Mouse (Mus musculus): ENCODE results near the gene Krt86. TPM values are rescaled to one million over a fixed set of nuclear protein-coding genes. Genes with fewer than 3 reads are reported as not detected.
"Not testable (repeated sequence)": the region's sequence is repeated elsewhere in the genome, so short reads cannot be mapped to it uniquely, and the experiment has no call there.

Krt86 gene
- total RNA-seq, 2 experiments from 2014 or later: not detected

DNA sequence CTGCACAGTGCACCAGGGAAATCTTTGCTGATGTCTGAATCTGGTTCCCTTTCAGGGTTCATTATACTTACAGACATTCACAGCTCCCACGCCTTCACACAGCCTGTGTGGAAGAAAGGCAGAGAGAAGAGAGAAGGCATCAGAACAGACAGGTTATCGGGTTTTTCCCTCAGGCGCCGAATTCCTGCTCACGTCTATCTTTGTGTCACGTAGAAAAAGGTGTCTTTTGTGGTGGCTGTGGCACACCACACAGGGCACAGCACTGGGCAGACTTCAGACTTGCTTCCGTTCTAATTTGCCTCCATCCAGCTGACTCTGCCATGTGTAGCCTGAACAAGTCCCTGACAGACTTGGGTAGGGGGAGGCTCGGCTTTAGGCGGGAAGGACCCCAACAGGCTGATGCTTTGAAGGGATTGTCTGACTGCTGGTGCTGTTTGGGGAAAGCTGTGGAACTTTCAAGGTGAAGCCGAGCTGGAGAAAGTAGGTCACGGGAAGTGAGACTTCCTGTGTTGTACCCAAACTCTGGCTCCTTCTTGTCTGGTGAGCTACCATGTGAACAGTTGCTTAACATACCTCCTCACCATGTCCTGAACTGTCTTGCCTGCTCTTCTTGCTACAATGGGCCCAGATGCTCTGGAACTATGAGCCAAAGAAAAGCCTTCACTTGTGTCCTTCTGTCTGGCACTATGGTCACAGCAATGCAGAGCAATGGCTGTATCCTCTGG lies 12.8 kb downstream of the Krt86 start:
- DNase-seq (ENCODE audit: low spot score in 2 of 2): peak; percentile 36 to 44
- intact Hi-C loops (cut with DNase I): no loop called here

DNA sequence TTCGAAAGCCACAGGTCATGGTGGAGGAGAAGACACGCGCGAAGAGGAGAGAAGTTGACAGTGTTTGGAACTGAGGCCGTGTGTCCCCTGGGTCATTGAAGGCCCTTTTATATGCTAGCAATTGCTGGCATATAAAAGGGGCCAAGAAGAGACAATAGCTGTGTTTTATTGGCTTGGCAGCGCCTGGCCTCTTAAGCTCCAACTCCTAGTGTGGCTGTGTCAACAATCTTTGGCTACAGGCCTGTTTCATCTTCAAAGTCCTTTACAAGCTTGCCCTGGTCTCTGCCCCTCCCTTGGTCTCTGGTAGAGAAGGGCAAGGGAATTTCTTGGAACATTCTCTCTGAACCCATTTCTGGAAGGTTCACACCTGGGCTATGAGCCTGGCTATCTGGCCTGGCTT lies 18.2 kb downstream of the Krt86 start, which contains the start of gene Krt83:
TSS of gene Krt83 (minus strand) at position 82 of the 400 bp plus-strand sequence.
- intact Hi-C loops (cut with DNase I): loop anchor here (10.0 kb wide), 1 partner anchor 147 kb away; no protein-coding TSS in a partner anchor
- DNase-seq (ENCODE audit: low spot score in 2 of 2): no peak

DNA sequence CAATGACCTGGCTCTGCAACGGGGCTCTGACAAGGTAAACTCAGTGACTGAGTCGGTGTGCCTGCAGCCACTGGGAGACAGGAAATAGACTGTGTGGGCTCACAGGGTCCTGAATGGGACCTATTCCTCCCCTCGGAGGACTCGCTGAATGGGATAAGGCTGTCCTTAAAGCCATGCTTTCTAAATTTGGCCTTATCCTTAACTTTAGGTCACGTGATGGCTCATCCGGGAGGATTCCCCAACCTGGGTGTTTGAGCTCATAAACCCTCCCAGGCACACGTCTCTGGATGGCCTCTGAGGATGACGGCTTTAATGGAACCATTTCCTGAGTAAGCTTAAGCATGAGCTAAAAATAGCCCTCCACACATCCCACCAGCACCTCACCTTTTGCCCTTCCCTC lies 19.4 kb downstream of the Krt86 start:
- DNase-seq (ENCODE audit: low spot score in 2 of 2): no peak
- intact Hi-C loops (cut with DNase I): loop anchor here (10.0 kb wide), 1 partner anchor 148 kb away; no protein-coding TSS in a partner anchor

DNA sequence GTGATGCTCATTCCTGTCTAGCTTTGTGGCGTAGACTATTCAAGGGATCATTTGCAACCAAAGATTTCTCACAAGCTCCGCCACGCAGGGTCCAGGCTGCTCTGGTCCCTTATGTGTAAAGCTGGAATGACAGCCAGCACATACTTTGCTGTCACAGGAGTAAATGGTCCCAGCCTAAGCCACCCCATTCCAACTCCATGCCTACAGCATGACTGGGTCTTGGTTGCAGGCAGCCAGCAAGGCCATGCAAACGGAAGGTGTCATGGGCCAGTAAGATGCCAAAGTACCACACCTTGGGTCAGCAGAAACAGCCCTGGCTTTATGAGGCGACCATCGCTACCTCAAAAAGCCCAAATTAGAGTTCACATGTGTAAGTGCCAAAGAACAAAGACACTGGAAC lies 20.4 kb downstream of the Krt86 start:
- no peak for DNase-seq (ENCODE audit: low spot score in 2 of 2)
- intact Hi-C loops (cut with DNase I): loop anchor here (10.0 kb wide), 1 partner anchor 149 kb away; no protein-coding TSS in a partner anchor

DNA sequence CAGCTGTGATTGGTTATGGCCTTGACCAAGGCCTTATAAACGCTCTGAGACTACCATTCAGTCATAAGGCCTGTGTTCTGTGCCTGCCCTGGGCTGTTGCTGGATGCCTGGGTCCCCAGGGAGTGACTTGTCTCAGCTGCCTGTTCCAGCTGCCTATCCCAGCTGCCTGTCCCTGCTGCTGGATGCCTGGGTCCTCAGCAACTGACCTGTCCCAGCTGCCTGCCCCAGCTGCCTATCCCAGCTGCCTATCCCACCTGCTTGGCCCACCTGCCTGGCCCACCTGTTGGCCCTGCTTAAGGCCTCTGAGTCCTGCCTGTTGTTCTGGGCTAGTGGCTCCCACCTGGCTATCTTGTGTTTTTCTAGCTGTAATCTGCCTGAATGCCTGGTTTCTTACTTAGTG lies 20.9 kb downstream of the Krt86 start:
- intact Hi-C loops (cut with DNase I): loop anchor here (10.0 kb wide), 1 partner anchor 149 kb away; no protein-coding TSS in a partner anchor
- no peak for DNase-seq (ENCODE audit: low spot score in 2 of 2)

DNA sequence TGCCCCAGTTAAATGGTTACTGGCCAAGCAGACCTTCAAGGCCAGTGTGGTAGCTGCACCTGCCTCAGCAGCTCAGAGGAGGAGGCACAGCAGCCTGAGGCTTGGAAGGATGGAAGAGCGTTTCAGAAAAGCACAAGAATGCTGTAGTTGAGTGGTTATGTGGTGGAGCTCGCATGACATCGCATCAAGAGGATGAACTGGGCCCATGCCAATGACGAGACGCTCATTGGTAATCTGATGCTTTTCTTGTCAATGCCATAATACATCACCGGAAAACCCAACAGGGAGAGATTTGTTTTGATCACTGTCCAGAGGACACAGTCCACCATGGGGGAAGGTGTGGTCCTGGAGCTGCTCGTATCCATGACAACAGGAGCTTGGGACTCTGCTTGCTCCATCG lies 22.0 kb downstream of the Krt86 start:
- no peak for DNase-seq (ENCODE audit: low spot score in 2 of 2)
- intact Hi-C loops (cut with DNase I): loop anchor here (10.0 kb wide), 1 partner anchor 150 kb away; no protein-coding TSS in a partner anchor

DNA sequence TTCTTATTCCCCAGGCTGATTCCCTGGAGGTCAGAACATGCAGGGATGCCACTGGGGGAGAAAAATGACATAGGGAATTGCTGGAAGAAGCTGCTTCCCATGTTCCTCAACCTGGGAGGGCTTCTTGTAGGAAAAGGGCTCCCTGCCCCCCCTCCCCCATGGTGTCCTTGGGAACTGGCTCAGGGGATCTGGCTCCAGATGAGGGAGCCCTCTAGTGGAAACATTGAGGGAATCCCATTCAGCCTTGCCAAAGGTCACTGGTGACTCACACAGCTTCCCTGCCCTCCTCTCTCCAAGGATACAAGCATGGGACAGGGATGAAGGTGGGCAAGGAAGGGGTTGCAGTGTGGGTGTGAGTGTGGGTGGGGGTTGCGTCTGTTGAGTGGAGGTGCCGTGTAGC lies 23.9 kb downstream of the Krt86 start:
- intact Hi-C loops (cut with DNase I): loop anchor here (10.0 kb wide), 1 partner anchor 152 kb away; no protein-coding TSS in a partner anchor
- no peak for DNase-seq (ENCODE audit: low spot score in 2 of 2)

DNA sequence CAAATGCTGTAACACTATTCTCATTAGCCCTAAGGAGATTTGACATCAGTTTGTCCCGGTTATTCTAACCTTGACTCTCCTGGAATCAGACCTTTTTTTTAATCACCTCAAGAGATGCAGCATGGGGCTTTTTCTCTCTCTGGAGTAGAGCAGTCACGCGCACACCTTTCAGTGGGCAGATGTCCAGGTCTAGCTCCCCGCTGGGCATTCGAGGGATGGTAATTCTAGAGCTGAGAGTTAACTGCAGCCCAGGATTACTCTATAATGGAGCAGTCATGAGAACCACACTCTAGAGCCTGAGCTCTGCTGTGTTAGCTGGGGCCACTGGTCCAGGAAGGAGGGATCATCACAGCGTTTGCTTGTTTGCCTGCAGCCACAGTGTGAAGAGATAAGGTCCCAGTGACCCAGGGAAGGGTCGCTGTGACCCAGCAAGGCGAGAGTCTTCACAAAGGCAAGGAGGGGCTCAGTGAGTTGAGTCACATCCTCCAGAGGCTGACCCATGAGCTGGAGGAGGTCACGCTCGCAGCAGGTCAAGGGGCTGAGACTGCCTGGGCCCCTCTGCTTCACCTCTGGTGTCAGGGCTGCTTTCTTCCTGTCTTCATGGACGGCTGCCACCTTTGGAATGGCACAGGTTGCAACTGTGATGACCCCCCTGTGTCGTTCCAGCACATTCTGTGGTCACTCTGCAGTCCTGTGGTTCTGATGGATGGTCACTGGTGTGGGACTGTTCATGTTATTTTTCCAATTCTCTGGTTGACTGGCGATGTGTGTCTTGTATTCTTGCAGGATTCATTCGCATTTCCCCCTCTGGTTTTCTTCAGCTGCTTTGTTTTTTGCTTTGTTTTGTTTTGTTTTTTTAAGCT lies 33.8 kb downstream of the Krt86 start:
- no peak for DNase-seq (ENCODE audit: low spot score in 2 of 2)
- intact Hi-C loops (cut with DNase I): no loop called here

DNA sequence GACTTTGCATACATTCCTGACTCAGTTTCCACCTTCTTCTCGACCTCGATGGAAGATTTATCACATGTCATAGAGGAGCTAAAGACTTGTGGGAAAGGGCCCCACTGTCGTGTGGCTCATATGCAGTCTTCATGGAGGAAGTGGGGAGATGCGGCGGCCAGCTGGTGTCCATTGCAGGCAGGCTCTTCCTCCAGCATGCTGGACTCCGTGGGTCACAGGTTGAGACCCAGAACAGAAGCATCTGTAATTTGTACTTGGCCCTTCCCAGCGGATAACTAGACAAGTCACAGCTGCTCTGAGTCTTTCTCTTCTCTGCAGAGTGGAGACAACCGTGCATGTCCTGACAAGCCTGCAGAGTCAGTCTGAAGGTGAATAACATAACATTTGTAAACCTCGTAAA lies 35.0 kb downstream of the Krt86 start:
- intact Hi-C loops (cut with DNase I): no loop called here
- DNase-seq (ENCODE audit: low spot score in 2 of 2): no peak

DNA sequence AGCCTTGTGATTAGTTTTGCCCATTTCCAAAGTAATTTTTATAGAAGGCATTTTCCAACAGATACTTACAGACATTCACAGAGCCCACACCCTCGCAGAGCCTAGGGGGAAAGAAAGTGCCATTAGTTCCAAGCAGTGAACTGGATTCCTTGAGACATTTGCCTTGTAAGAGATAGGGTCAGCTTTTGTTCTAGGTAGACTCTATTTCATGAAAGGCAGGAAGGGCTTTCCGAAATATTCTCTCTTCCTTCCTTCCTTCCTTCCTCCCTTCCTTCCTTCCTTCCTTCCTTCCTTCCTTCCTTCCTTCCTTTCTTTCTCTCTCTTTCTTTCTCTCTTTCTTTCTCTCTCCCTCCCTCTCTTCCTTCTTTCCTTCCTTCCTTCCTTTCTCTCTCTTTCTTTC lies 43.9 kb downstream of the Krt86 start, which contains the start of gene Gm49425:
TSS of gene Gm49425 (minus strand) at position 101 of the 400 bp plus-strand sequence.
- intact Hi-C loops (cut with DNase I); DNase-seq (ENCODE audit: low spot score in 2 of 2): not testable (repeated sequence)

DNA sequence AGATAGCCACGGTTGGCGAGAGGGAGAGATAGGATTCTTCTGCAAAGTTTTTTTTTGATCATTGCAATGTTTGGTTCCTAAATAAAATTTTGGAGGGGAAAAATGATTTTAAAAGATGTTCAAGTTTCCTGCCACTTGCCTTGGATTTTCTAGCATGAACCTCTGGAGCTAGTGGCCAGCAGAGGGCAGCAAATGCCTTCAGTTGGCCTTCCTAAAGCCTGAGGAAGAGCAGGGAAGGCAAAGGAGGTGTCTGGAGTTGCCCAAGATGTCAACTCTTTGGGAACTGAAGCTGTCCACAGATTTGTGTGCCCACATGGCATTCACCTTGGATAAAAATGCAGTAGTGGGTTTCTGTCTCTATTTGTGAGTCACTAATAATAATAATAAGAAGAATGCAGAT lies 46.5 kb downstream of the Krt86 start:
- DNase-seq (ENCODE audit: low spot score in 2 of 2): peak; percentile 79 to 90
- intact Hi-C loops (cut with DNase I): loop anchor here (1.0 to 5.0 kb wide), 4 partner anchors 179 to 455 kb away; no protein-coding TSS in a partner anchor

DNA sequence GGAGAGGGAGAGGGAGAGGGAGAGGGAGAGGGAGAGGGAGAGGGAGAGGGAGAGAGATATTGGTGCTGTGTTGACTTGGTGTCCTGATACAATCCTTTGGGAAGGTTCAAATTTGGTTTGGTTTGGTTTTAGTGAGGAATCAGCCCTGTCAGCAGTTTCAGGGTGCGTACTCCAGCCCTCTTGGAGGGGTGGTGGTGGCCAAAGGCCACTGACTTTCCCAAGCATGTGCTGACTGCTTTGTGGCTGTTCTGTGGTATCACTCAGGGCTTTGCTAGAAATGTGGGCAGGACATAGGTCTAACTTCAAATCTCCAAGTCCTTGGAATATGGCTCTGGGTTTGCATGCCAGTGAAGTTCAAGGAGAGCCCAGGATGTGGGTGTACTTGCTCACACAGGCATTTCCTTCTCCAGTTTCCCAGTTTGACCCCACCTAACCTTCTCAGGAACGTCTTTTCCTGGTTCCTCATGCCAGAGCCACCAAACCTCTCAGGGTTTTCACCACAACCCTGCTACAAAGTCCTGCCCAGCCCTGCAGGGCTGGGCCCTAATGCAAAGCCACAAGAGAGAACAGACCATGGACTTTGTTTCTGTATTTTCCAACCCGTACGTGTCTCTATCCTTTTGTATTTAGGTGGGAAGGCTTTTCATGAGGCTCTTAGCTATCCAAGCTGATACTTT lies 49.4 kb downstream of the Krt86 start:
- DNase-seq (ENCODE audit: low spot score in 2 of 2): no peak
- intact Hi-C loops (cut with DNase I): loop anchor here (5.0 kb wide), 1 partner anchor 195 kb away; no protein-coding TSS in a partner anchor

Other genes starting within 250 kb of the Krt86 start
- gene Grasp, start 249.3 kb upstream of the Krt86 start, total RNA-seq (2021): 10 to 100 TPM; 58.2 to 67.1 TPM
- 10 to 100 TPM; 65.6 to 78.4 TPM for gene Nr4a1, start 219.2 kb upstream of the Krt86 start, total RNA-seq (2021)
- gene Atg101, start 189.2 kb upstream of the Krt86 start, total RNA-seq (2021): 10 to 100 TPM; 38.5 to 43.2 TPM
- gene 6030408B16Rik, start 180.3 kb upstream of the Krt86 start, total RNA-seq (2021): under 1 TPM; 0.24 to 0.49 TPM
- gene Krt80, start 103.3 kb upstream of the Krt86 start, total RNA-seq (2021): 1 to 10 TPM; 1.6 to 1.9 TPM
- gene Krt7, start 62.4 kb upstream of the Krt86 start, total RNA-seq (2021): under 1 TPM; 0.22 to 0.30 TPM
- gene Krt87, start 34.7 kb upstream of the Krt86 start, total RNA-seq (2021): under 1 TPM in 1 of 2 experiments, not detected in 1; 0.15 TPM
- gene Krt88, start 25.7 kb upstream of the Krt86 start, total RNA-seq (2021): not detected
- not detected for gene Krt81, start 9.7 kb upstream of the Krt86 start, total RNA-seq (2021)
- gene Krt83, start 18.0 kb downstream of the Krt86 start, total RNA-seq (2021): not detected
- gene Gm49425, start 43.8 kb downstream of the Krt86 start, total RNA-seq (2021): not detected
- not detected for gene Krt84, start 59.3 kb downstream of the Krt86 start, total RNA-seq (2021)
- not detected for gene Krt82, start 77.2 kb downstream of the Krt86 start, total RNA-seq (2021)
- not detected for gene Krt90, start 89.5 kb downstream of the Krt86 start, total RNA-seq (2021)
- gene Krt75, start 100.4 kb downstream of the Krt86 start, total RNA-seq (2021): not detected
- gene Gm5414, start 154.7 kb downstream of the Krt86 start, total RNA-seq (2021): not detected
- not detected for gene Gm5478, start 173.9 kb downstream of the Krt86 start, total RNA-seq (2021)
- gene Krt6b, start 206.8 kb downstream of the Krt86 start, total RNA-seq (2021): not detected
- not detected for gene Krt6a, start 220.8 kb downstream of the Krt86 start, total RNA-seq (2021)
- not detected for gene Krt5, start 239.4 kb downstream of the Krt86 start, total RNA-seq (2021)